Mouse (Mus musculus): ENCODE data around the gene Pfn4.

GRCm38 (mm10) chr12:4742183-4742582, 26.6 kb upstream of the Pfn4 start:
- TF ChIP-seq CTCF (IDR thresholded peaks at IDR 0.05; ENCODE audit: low read depth) (no peak), EP300 (IDR thresholded peaks at IDR 0.05; ENCODE audit: low read depth) (no peak)

Data from heart, postnatal 0 days (tissue).